Mouse (Mus musculus) thymus, postnatal 0 days (tissue): Measurements from ENCODE around the gene Prima1. TPM values are rescaled to one million over a fixed set of nuclear protein-coding genes. Genes with fewer than 3 reads are reported as not detected.

Experiments
- DNase-seq: peaks from one replicate; pipeline ENCODE4 v3.0.0-alpha.2; 2015; ENCODE audit warnings: low spot score
- polyA plus RNA-seq: library from polyadenylated mRNA; unstranded; fragments of >200 nt; fragmentation: Nextera tagmentation; extraction: Ambion mirVana; gene quantifications from 2 replicates; pipeline ENCODE4 v1.2.1, GENCODE M21; 2015

Gene Prima1
- polyA plus RNA-seq, 1 experiment from 2014 or later: not detected

DNA sequence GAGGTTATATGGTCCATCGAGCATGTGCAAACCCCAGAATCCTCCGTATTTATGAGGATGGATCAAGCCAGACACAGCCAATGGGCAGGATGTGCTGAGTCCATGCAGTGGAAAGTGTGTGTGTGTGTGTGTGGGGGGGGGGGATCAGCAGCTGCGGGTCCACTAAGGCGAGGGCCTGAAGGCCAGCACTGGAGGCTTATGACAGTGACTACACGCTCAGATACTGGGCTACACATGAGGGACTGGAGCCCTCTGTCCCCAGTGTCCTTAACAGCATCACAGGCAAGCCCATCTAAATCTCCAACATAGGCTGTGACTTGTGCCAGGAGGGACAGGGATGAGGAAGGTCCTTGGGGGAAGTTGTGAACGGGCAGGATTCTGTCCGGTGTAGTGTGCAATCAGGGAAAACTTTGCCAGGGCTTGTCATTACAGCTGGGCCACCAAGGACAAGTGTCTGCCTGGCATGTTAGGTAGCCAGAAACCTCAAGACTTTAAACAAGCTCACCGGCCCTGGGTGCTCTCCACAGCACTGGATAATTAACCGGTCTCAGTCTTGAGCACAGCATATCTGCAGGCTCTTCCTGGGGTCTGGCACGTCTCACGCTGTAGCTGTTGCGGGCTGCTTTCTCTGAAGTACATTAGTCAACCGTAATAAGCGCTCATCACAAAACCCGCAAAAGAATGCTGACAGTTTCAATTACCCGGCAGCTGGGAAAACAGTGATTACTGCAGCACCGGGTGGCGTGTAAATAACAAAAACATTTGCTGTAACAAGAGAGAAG, 84.6 kb downstream of the Prima1 start:
- no peak for DNase-seq

DNA sequence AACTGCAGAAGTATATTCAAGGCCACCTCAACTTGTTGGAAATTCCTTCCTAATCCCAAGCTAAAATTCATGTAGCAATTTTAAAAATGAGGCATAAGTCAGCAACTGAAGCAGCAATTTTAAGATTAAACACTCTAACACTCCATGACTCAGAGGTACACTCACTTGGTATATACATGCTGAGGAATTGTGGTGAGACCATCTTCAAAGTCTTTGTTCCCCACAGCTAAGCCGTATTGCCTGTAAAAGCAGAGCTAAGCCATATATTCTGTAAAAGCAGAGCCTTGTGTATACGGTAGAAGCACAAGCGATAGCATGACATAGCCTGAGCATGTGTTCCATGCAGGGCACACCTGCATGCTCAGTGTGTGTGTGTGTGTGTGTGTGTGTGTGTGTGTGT, 86.5 kb downstream of the Prima1 start:
- peak; percentile 8 for DNase-seq

DNA sequence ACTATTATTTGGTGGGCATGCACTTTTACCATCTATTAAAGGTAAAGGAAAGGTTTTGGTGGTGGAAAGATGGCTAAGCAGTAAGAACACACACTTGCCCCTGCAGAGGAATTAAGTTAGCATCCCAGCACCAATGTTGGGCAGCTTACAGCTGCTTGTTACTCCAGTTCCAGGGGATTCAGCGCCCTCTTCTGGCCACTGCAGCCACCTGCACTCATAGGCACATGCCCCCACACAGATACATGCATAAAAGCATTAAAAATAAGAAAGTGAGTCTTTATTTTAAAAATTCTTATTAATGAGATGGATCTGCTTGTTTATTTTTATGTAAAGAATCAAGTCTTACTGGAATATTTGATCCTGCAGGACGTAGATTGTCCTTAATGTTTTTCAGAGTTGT, 87.0 kb downstream of the Prima1 start:
- no peak for DNase-seq

DNA sequence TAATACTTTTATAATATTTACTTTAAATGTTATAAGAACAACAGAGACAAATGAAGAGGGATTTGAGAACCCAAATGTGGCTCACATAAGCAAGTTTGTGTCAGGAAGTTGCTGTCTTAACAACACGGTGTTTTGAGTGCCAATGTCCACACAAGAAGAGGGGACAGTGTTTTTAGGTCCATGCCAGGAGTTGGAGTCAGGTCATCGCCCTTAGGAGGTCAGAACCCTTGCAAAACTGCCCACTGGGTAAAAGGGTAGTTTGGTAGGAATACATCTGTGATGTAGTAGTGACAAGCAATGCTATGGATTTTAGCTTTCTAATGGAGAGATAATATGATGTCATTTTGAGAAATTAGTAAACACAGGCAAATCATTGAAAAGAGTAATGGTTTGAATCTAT, 91.7 kb downstream of the Prima1 start:
- no peak for DNase-seq

Other genes with a start within 250 kb of the Prima1 start
- gene Fam181a, start 68.8 kb upstream of the Prima1 start, polyA plus RNA-seq: not detected in 2 replicates
- 5.2 and 5.6 TPM in 2 replicates for gene Asb2, start 113.9 kb upstream of the Prima1 start, polyA plus RNA-seq
- gene Otub2, start 146.5 kb upstream of the Prima1 start, polyA plus RNA-seq: 1.9 TPM in 2 replicates
- gene 9330161L09Rik, start 165.7 kb upstream of the Prima1 start, polyA plus RNA-seq: 0.14 and 0.21 TPM in 2 replicates
- gene Ddx24, start 183.7 kb upstream of the Prima1 start, polyA plus RNA-seq: 139 and 165 TPM in 2 replicates
- 160 and 162 TPM in 2 replicates for gene Ifi27, start 192.1 kb upstream of the Prima1 start, polyA plus RNA-seq
- gene Ifi27l2a, start 201.5 kb upstream of the Prima1 start, polyA plus RNA-seq: 299 and 338 TPM in 2 replicates
- 0.25 and 0.46 TPM in 2 replicates for gene Ifi27l2b, start 215.1 kb upstream of the Prima1 start, polyA plus RNA-seq